Mouse (Mus musculus) forebrain, embryonic 14.5 days (tissue): ENCODE data around the gene Esrra. TPM values are rescaled to one million over a fixed set of nuclear protein-coding genes. Genes with fewer than 3 reads are reported as not detected.

Experiments used
- ATAC-seq: fragments of 200-750 bp; cut with Nextera tagmentation; 2 replicates; pipeline ENCODE4 v1.8.0; 2017; ENCODE audit warnings: mild to moderate bottlenecking, moderate library complexity
- DNase-seq: peaks from one replicate; pipeline ENCODE4 v3.0.0-alpha.2; 2015; ENCODE audit warnings: low spot score
- H3K27ac ChIP-seq: fragments of 300-500 bp; sonication (generic); 2 replicates; pipeline ENCODE4 v1.5.1; 2014; ENCODE audit warnings: low read depth, mild to moderate bottlenecking, control low read depth, low read length, moderate library complexity
- H3K27me3 ChIP-seq: fragments of 300-500 bp; sonication (generic); replicated peaks from 2 replicates; pipeline ENCODE4 v1.6.1; 2014; ENCODE audit warnings: low read length, control low read depth, mixed read lengths; ENCODE audit not compliant: control insufficient read depth, insufficient read depth
- H3K36me3 ChIP-seq: fragments of 300-500 bp; sonication (generic); 2 replicates; pipeline ENCODE4 v1.6.1; 2014; ENCODE audit warnings: low read length, control low read depth; ENCODE audit not compliant: control insufficient read depth, insufficient read depth
- H3K4me1 ChIP-seq: fragments of 300-500 bp; sonication (generic); 2 replicates; pipeline ENCODE4 v1.6.1; 2014; ENCODE audit warnings: antibody characterized with exemption, low read length, control low read depth; ENCODE audit not compliant: control insufficient read depth, insufficient read depth
- H3K4me2 ChIP-seq: fragments of 300-500 bp; sonication (generic); 2 replicates; pipeline ENCODE4 v1.6.1; 2014; ENCODE audit warnings: mild to moderate bottlenecking, control low read depth, low read length
- H3K4me3 ChIP-seq: fragments of 300-500 bp; sonication (generic); 2 replicates; pipeline ENCODE4 v1.5.1; 2014; ENCODE audit warnings: low read depth, low read length, control low read depth
- H3K9ac ChIP-seq: fragments of 300-500 bp; sonication (generic); 2 replicates; pipeline ENCODE4 v1.6.1; 2014; ENCODE audit warnings: mild to moderate bottlenecking, low read length, control low read depth, moderate library complexity
- H3K9me3 ChIP-seq: fragments of 300-500 bp; sonication (generic); replicated peaks from 2 replicates; pipeline ENCODE4 v1.6.1; 2016; ENCODE audit warnings: low read length, control low read depth, mixed read lengths; ENCODE audit not compliant: control insufficient read depth
- WGBS: fragments of 180-500 bp; shearing (Covaris S2); extraction: QIAGEN DNeasy Blood & Tissue Kit; methylation state at CpG from one replicate; pipeline ENCODE4 v1.1.7; 2014; 5-methylcytosine and 5-hydroxymethylcytosine counted together
- polyA plus RNA-seq: library from polyadenylated mRNA; unstranded; fragments of >200 nt; fragmentation: Nextera tagmentation; extraction: Ambion mirVana; gene quantifications from 2 replicates; pipeline ENCODE4 v1.2.1, GENCODE M21; 2014

Gene Esrra
- polyA plus RNA-seq, 1 experiment from 2014 or later = 6.3 TPM

DNA sequence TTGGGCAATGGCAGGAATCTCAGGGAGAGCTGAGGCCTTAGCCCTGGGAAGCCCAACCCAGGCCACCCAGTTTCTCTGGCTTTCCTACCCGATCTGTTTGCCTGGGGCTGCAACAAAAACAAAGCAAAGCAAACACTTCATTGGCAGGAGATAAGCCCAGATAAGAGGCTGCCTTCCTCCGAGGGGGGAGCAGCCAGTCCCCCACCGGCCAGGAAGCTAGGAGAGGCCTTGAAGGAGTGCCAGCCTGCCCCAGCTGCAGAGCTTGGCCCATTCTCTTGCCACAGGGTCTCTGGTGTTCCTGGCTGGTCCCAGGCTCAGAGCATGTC, 31.1 kb upstream of the Esrra start:
- Histone ChIP-seq H3K36me3 (peaks cover 12% of the 10 kb centered on the region; the same call in 1 of the 2 replicates), H3K4me2 (peak overlapping the region; percentile 94), H3K27me3 (no peaks in the 10 kb centered on the region), H3K9me3 (no peaks in the 10 kb centered on the region), H3K9ac (peak overlapping the region; percentile 80; the same call in 1 of the 2 replicates), H3K4me3 (no peak overlapping the region; the same call in 1 of the 2 replicates), H3K4me1 (peaks cover 12% of the 10 kb centered on the region), H3K27ac (no peak overlapping the region)
- WGBS = 21% methylated on average over 3 of the region's 3 CpGs
- DNase-seq (no peak), ATAC-seq (no peak)

GRCm38 (mm10) chr19:6951994-6952711, 30.5 kb upstream of the Esrra start:
- ATAC-seq (peak; percentile 40), DNase-seq (peak; percentile 74)
- Histone ChIP-seq H3K27me3 (no peaks in the 10 kb centered on the region), H3K4me1 (peaks cover 12% of the 10 kb centered on the region), H3K4me3 (peak overlapping the region; percentile 58), H3K36me3 (peaks cover 12% of the 10 kb centered on the region; the same call in 1 of the 2 replicates), H3K9ac (peak overlapping the region; percentile 80), H3K9me3 (no peaks in the 10 kb centered on the region), H3K27ac (peak overlapping the region; percentile 94), H3K4me2 (peak overlapping the region; percentile 94)
- 4% methylated on average over 31 of the region's 31 CpGs for WGBS

DNA sequence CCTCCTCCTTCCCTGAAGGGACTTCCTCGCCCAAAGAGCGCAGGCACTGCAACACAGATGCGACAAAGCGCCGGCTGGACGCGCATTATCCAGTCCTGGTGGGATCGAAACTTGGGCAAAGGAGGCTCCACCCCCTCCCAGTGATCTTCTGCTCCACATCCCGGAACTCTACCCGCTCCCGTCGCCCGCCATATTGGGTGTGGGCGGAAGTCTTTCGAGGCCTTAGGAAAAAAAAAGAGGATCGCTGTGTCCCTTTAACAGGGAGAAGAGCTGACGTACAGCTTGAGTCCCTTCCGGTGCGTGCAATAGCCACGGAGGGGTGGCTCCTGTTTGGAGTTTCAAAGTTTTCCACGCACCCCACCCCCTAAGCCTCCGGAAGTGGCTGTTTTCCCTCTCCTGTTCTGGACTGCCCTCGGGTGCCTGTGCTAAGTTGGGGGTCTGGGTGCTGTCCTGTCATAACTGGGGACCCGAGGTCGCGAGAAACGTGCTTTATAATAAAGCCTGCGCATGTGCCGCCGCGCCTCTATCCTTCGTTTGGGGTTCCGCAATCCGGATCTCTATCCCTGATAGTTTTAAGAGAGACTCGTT, 29.9 kb upstream of the Esrra start:
- WGBS = under 1% methylated on average over 35 of the region's 35 CpGs
- peak overlapping the region; percentile 80 for H3K9ac ChIP-seq

DNA sequence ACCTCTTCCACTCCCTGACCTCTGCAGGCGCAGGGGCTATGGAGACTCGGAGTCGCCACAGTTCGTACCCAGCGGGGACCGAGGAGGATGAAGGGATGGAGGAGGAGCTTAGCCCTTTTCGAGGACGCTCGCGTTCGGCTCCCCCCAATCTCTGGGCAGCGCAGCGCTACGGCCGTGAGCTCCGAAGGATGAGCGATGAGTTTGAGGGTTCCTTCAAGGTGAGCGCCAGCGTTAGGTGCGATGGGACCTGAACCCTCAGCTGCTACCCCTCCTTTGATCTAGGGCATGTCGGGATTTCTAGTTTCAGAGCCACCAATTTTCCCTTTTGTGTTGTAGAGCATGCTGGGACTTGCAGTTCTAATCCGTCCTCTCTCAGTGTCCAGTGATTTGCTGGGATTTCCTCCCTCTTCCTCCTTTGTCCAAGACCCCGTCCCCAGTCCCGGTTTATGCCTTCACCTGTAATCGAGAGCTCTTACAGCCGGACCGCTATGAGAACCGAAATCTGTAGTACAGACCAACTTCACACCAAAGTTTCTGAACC, 29.1 kb upstream of the Esrra start:
- no peaks in the 10 kb centered on the region for H3K9me3 ChIP-seq
- H3K36me3 ChIP-seq = peaks cover 15% of the 10 kb centered on the region; the same call in 1 of the 2 replicates
- H3K4me3 ChIP-seq = peak overlapping the region; percentile 58
- under 1% methylated on average over 28 of the region's 28 CpGs for WGBS
- H3K4me2 ChIP-seq = peak overlapping the region; percentile 94
- peak; percentile 73 for ATAC-seq
- peak overlapping the region; percentile 80 for H3K9ac ChIP-seq
- H3K4me1 ChIP-seq = peaks cover 12% of the 10 kb centered on the region
- no peaks in the 10 kb centered on the region for H3K27me3 ChIP-seq
- peak overlapping the region; percentile 94 for H3K27ac ChIP-seq
- peak; percentile 85 for DNase-seq

More for the DNA sequence above, 29.9 kb upstream of the Esrra start:
- no peaks in the 10 kb centered on the region for H3K27me3 ChIP-seq
- H3K9me3 ChIP-seq = no peaks in the 10 kb centered on the region
- H3K4me3 ChIP-seq = peak overlapping the region; percentile 58
- ATAC-seq (peak; percentile 81), DNase-seq (peak; percentile 97)
- peak overlapping the region; percentile 94 for H3K27ac ChIP-seq
- peaks cover 12% of the 10 kb centered on the region for H3K4me1 ChIP-seq
- H3K4me2 ChIP-seq = peak overlapping the region; percentile 94
- peaks cover 12% of the 10 kb centered on the region; the same call in 1 of the 2 replicates for H3K36me3 ChIP-seq

DNA sequence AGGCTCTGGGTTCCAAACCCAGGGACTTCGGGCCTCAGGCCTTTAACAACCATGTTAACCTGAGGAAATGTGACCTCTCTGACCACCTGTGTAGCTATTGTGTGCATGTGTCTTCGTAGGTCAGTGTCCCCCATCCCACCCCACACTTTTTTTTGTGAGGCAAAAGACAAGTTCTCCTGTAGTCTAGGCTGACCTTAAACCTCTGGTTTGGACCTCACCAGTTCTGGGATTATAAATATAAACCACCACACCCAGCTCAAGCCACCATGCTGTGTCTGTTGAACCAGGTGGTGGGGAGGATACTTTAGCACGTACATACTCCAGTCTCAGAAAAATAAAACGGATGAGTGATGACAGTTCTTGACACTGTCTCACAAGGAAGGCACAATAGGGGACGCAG, 28.3 kb upstream of the Esrra start:
- peak overlapping the region; percentile 80 for H3K9ac ChIP-seq
- H3K4me3 ChIP-seq = peak overlapping the region; percentile 58
- 0 out of 2 replicates have a peak overlapping the region, but pooled peaks have one; percentile 94 for H3K27ac ChIP-seq
- H3K9me3 ChIP-seq = no peaks in the 10 kb centered on the region
- ATAC-seq (no peak), DNase-seq (no peak)
- H3K27me3 ChIP-seq = no peaks in the 10 kb centered on the region
- H3K4me1 ChIP-seq = peaks cover 12% of the 10 kb centered on the region
- H3K36me3 ChIP-seq = peaks cover 10% of the 10 kb centered on the region; the same call in 1 of the 2 replicates
- 57% methylated on average over 5 of the region's 5 CpGs for WGBS
- H3K4me2 ChIP-seq = peak overlapping the region; percentile 94

GRCm38 (mm10) chr19:6949532-6949931, 27.9 kb upstream of the Esrra start:
- WGBS = 90% methylated on average over 5 of the region's 5 CpGs
- Histone ChIP-seq H3K4me2 (0 out of 2 replicates have a peak overlapping the region, but pooled peaks have one; percentile 94), H3K9ac (no peak overlapping the region), H3K9me3 (no peaks in the 10 kb centered on the region), H3K36me3 (peaks cover 9% of the 10 kb centered on the region; the same call in 1 of the 2 replicates), H3K4me3 (no peak overlapping the region), H3K27me3 (no peaks in the 10 kb centered on the region), H3K27ac (no peak overlapping the region), H3K4me1 (peaks cover 12% of the 10 kb centered on the region)
- ATAC-seq = no peak
- DNase-seq = no peak

DNA sequence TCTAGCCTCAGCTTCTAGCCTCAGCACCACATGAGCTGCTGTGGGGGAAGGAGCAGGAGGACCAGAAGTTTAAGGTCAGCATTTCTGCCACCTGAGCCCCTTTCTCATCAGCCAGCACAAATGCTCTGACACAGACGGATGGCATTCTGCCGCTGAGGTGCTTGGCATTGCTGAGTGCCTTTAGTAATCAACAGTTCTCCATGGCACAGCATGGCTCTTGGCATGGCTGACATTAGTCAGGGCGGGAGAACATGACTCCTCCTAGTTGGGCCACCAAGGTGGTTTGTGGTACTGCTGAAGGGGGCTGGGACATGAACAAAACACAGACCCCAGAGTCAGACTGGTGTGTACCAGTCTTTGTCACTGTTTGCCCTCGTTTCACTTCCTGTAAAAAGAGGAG, 26.6 kb upstream of the Esrra start:
- Histone ChIP-seq H3K36me3 (peaks cover 9% of the 10 kb centered on the region; the same call in 1 of the 2 replicates), H3K9me3 (no peaks in the 10 kb centered on the region), H3K27me3 (no peaks in the 10 kb centered on the region), H3K9ac (no peak overlapping the region), H3K4me3 (no peak overlapping the region), H3K4me2 (no peak overlapping the region), H3K4me1 (peaks cover 12% of the 10 kb centered on the region), H3K27ac (no peak overlapping the region)
- ATAC-seq = no peak
- WGBS = 75% methylated on average over 4 of the region's 4 CpGs
- no peak for DNase-seq

- Histone ChIP-seq H3K27me3 (no peaks in the 10 kb centered on the region), H3K36me3 (peaks cover 9% of the 10 kb centered on the region; the same call in 1 of the 2 replicates), H3K4me2 (no peak overlapping the region), H3K9me3 (no peaks in the 10 kb centered on the region), H3K4me3 (no peak overlapping the region), H3K4me1 (peaks cover 13% of the 10 kb centered on the region), H3K9ac (no peak overlapping the region), H3K27ac (no peak overlapping the region)
- WGBS = 47% methylated on average over 4 of the region's 4 CpGs
- no peak for ATAC-seq
- no peak for DNase-seq
Measured at GRCm38 (mm10) chr19:6947742-6948141, 26.1 kb upstream of the Esrra start.
